Mouse (Mus musculus) brain, embryonic 14.5 days (tissue): Measurements from ENCODE around the gene Uhrf1. TPM values are rescaled to one million over a fixed set of nuclear protein-coding genes. Genes with fewer than 3 reads are reported as not detected.
"Not testable (repeated sequence)": the region's sequence is repeated elsewhere in the genome, so short reads cannot be mapped to it uniquely, and the experiment has no call there.

ENCODE experiments used
- DNase-seq: peaks from one replicate; pipeline ENCODE4 v3.0.0-alpha.2; 2011; ENCODE audit warnings: low read depth
- CTCF ChIP-seq: fragments of 200-500 bp; IDR thresholded peaks from 2 replicates; pipeline ENCODE4 v1.5.1; 2012; ENCODE audit warnings: inconsistent platforms, mild to moderate bottlenecking, moderate library complexity, borderline replicate concordance; ENCODE audit not compliant: insufficient read depth, insufficient read length; ENCODE audit errors: extremely low read depth
- POLR2A ChIP-seq: fragments of 200-500 bp; IDR thresholded peaks from 2 replicates; pipeline ENCODE4 v1.6.1; 2012; ENCODE audit warnings: mild to moderate bottlenecking, inconsistent platforms, borderline replicate concordance; ENCODE audit not compliant: poor library complexity, insufficient read depth, insufficient read length, severe bottlenecking; ENCODE audit errors: extremely low read depth
- polyA plus RNA-seq: library from polyadenylated mRNA; depleted of rRNA; stranded (reverse); fragments of >200 nt; gene quantifications from 2 replicates; pipeline ENCODE4 v1.2.3, GENCODE M21; 2012; rRNA removed

The Uhrf1 gene
- polyA plus RNA-seq, result 39.8 and 50.9 TPM in 2 replicates

DNA sequence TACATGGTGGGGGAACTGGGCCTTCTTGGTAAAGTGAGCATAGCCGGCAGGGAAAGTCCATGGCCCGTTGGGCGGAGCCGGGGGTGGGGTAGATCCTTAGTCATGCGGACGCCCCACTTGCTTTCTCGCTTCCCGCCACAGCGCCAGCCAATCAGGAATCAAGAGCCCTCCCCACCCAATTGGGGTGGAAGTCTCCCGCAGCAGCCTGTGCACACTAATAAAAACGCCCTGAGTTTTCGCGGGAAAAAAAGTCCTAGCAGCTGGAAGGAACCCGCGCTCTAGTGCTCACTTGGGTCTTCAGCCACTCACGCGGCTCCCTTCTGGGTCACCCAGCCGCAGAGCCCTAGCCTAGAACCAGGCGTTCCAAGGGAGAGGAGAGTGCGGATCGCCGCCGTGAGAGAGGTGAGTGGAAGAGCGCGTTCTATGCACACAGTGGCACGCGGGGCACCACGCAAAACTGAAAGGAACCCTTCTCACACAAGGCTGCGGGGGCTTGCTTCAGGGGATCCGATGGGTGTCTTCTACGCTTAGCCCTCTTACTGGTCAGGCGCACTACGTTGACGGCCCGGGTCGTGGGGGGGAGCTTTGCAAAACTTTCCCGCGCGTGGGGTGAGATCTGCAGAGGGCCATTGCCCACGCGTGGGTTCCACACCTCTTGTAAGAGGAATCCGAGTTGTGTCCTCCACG lies at the start of gene Uhrf1:
TSS of gene Uhrf1 (plus strand) at position 162 of the 687 bp plus-strand sequence.
- peak; percentile 92 for DNase-seq
- TF ChIP-seq CTCF (no peak), POLR2A (no peak)

- no peak for TF ChIP-seq CTCF
- DNase-seq, result no peak
Measured at GRCm38 (mm10) chr17:56254695-56255094, 48.4 kb upstream of the Uhrf1 start.

GRCm38 (mm10) chr17:56255429-56255828 lies 47.7 kb upstream of the Uhrf1 start:
- peak; percentile 66 for DNase-seq
- TF ChIP-seq POLR2A (no peak), CTCF (peak; percentile 48; the same call in 1 of the 2 replicates)

GRCm38 (mm10) chr17:56255863-56256238 lies 47.3 kb upstream of the Uhrf1 start:
- peak; percentile 100 for DNase-seq
- peak; percentile 41; the same call in 1 of the 2 replicates for TF ChIP-seq POLR2A
- peak; percentile 97 for TF ChIP-seq CTCF

DNA sequence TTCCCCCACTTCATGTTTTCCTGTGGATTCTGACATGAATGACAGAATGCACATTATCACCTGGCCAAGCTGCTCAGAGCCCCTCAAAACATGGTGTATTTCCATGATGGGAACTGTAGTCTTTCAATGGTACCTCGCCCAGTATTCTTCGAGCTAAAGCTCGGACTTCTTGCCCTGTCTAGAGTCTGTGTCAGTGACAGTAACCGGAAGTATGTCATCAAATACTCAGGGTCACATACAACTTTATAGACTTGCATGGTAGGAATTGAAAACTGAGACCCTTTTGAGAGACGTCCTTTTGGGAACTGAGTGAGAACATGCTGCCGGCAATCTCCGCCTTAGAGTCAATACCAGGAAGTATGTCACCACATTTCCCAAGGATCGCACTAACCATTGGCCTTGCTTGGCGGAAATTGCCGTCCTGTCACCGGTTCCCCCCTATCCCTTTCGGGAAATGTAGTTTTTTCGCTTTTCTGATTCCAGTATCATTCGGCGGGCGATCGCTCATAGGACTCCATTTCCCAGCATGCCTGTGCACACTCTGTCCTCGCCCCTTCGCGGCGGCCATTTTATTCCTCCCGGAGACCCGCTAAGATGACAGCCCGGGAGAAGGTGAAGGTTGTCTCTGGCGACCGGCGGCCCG lies 46.8 kb upstream of the Uhrf1 start, which contains the start of gene Fem1a:
TSS of gene Fem1a (plus strand) at position 572 of the 643 bp plus-strand sequence.
- DNase-seq, result peak; percentile 100

GRCm38 (mm10) chr17:56257181-56257894 lies 45.8 kb upstream of the Uhrf1 start:
- TF ChIP-seq CTCF (no peak), POLR2A (no peak)
- no peak for DNase-seq

More for the DNA sequence above, 46.8 kb upstream of the Uhrf1 start, which contains the start of gene Fem1a:
- TF ChIP-seq POLR2A (no peak), CTCF (no peak)

GRCm38 (mm10) chr17:56258269-56258668 lies 44.9 kb upstream of the Uhrf1 start:
- DNase-seq, result not testable (repeated sequence)

GRCm38 (mm10) chr17:56258812-56259211 lies 44.3 kb upstream of the Uhrf1 start:
- not testable (repeated sequence) for DNase-seq

DNA sequence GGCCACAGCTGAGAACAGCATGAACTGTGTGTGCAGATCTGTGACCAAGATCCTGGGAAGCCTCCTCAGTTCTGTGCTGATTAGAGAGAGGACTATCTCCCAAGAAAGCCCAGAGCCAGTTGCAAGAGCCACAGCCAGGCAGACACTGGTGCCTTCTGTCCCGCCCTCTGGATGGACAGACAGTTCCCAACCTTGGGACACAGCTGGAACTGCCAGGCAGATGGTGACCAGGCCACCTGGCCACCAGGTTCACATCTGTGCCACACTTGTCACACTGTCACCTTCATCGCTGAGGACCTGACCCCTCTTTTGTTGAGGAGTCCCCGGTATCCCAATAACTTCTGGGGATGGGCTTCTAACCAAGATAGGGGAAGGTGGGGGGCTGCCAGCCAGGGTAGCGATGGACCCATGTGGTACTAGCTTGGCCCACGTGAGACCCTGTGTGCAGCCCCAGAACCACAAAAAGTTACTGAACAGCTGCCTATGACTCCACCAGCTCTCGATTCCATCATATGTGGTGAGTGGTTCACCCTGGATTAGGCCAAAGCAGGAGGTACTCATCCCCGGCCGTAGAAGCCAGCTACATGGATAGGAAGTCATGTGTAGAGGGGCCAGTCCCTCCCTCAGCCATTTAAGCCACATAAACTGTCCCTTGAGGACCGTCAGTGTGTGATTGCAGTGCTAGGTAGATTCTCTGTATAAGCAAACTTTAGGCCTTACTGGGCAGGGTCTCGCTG lies 43.7 kb upstream of the Uhrf1 start:
- TF ChIP-seq POLR2A (no peak), CTCF (no peak)
- no peak for DNase-seq

- TF ChIP-seq CTCF, result no peak
- no peak for TF ChIP-seq POLR2A
- no peak for DNase-seq
Measured at GRCm38 (mm10) chr17:56261166-56261565, 42.0 kb upstream of the Uhrf1 start.

DNA sequence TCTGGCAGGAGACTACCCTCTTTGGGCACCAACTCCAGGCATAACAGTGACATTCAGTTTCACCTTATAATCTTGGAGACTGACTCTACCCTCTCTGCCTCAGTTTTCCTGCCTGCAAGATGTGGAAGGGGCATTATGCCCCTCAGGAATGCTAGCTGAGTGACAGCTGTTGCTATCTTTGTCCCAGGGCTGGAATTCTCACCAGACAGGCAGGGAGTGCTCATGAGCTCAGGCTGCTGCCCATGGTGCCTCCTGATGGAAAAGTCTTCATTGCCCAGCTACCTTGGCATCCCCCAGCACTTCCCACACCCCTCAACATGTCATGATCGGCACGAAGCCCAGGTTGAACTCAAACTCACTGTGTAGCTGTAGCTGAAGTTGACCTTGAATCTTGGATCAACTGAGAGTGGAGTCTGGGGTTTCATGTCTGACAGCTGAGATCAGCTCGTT lies 40.5 kb upstream of the Uhrf1 start:
- DNase-seq, result no peak
- no peak for TF ChIP-seq CTCF
- no peak for TF ChIP-seq POLR2A

GRCm38 (mm10) chr17:56264020-56264419 lies 39.1 kb upstream of the Uhrf1 start:
- DNase-seq, result peak; percentile 83
- TF ChIP-seq POLR2A (no peak), CTCF (peak; percentile 90)

DNA sequence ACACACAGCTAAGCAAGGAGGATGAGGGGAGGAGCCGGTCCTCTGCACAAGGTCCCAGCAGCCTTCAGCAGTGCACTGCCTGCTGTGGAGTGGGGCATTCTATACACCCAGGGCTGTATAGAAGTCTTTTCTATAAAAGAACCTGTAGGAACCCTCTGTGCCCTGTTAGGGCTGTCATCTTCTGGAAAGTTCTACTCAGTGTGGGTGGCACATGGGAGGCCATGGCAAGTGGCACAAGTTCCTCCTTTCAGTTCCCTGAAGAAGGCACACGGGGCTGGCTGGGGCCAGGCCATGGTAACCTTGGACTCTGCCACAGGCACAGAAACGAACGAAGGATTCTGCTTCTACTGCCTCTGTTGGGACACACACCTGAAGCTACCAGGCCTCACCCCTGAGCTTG lies 38.1 kb upstream of the Uhrf1 start:
- no peak for DNase-seq
- TF ChIP-seq POLR2A (no peak), CTCF (no peak)
